Mouse (Mus musculus): ENCODE results near the gene Zdhhc14.

Gene Zdhhc14

DNA sequence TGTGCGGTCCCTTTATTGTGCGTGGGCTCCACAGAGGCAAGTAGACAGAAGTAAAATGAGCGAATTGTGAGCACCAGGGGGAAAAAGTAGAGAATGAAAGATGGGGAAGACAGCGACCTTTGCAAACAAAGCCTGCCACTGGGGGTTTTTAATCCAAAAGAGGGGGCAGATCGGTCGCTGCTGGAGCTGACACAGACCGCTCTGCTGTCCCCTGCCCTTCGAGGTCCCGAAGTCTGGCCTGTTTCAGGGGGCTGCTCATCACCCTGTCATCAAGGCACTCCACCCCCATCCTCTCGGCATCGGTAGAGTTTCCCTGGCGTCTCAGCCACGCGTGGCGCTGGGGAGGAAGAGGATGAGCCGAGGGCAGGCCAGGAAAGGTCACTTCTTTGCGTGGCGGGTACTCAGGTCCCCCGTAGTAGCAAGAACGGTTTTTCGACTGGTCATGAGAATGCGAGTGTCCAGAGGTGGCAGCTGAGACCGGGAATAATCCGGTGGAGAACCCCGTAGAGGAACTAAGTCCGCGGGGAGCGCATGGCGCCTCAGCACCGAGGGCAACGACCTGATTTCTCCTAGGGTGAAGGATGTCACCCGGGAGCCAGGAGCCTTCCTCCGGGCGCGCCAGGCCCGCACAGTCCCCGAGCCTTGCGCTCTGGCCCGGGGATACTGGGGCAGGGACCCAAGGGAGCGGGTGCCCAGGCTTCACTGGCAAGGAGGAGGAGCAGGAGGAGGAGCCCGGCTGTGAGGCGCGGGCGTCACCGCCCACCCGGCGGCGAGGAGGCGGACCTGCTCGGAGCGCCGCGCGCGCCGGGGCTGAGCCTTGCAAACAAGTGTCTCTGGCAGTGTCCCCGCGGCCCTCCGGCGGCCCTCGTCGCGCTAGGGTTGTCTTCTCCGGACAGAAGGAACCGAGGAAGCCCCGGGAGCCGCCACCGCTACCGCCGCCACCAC, at the start of gene Zdhhc14:
Gene Zdhhc14 (plus strand): TSS at position 757 of the 945 bp plus-strand sequence.
- under 1% methylated on average over 67 of the region's 70 CpGs for WGBS

DNA sequence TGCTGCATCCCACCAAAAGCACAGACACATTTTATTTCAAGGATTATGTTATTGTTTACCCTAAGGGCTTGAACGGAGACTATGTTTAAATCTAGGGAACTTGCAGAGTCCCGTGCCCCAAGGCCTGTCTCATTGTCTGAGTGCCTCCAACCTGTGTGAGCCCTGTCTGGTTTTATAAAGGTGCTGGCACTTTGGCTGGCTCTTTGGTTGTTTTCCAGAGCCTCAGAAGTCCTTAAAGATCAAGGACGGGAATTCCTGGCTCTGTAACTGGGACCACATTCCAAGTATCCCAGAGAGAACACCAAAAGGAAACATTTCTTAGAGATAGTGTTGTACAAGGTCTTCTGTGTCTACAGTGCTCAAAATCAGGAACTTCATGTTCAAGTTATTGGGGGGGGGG, 49.1 kb upstream of the Zdhhc14 start:
- 67% methylated on average over 3 of the region's 3 CpGs for WGBS

DNA sequence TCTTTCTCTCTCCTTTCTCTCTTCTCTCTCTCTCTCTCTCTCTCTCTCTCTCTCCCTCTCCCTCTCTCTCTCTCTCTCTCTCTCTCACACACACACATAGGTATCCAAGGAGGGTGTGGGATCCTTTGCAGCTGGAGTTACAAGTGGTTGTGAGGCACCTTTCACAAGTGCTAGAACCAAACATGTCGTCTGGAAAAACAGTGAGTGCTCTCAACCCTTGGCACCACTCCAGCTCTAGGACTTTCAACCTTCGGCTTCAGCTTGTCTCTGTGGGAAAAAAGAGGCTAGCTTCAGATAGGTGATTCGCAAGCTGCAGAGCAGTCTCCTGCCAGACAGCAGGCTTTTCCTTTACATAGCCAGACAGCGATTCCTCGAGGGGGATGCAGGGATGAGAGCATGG, 48.6 kb upstream of the Zdhhc14 start:
- WGBS: 40% methylated on average over 5 of the region's 5 CpGs

DNA sequence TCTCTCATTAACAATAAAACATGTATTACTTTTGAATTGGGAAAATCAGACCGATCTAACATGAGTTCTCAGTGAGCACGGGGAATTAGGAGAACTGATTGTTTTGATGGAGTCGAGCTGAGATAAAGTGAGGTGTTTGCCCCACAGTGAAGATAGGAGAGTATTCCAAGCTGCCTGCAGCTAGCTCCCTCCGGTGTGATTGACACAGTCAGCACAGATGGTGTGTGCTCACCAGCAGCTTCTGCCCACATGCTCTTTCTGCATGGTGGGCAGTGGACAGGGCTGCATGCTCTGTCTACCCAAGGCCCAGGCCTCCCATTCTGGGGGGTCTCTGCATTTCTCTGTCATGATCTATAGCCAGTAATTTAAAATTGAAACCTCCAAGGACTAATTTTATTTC, 38.7 kb upstream of the Zdhhc14 start:
- 57% methylated on average over 4 of the region's 4 CpGs for whole genome bisulfite sequencing

DNA sequence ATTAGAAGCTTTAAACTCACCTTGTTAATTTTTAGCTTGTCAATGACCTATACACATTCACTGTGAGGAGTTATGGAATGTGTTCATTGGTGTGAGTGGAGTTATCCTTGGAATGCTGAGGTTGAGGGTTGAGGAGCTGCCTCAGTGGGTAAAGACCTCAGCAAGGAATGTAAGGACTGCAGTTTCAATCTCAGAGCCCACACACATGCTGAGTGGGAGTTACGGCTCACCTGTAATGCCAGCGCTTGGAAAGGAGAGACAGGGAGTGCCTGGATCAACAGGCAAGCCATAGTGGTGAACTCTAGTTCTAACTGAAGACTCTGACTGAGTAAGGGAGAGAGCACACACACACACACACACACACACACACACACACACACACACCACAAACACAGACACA, 28.4 kb upstream of the Zdhhc14 start:
- 83% methylated on average over 2 of the region's 2 CpGs for WGBS

DNA sequence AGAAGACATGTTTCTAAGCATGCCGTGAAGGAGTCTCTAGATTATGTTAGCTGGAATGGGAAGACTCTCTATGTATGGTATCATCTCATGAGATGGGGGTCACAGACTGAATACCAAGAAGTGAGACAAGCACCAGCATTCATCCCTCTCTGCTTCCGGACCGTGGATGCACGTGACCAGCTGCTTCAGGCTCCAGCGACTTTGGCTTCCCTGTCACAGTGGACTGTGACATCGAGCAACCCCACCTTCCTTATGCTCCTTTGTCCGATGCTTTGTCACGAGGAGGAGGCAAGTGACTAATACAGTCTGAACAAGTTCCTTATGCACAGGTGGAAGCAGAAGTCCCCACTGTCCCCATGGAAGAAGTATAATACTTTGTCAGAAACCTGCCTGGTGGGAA, 25.6 kb upstream of the Zdhhc14 start:
- WGBS: 78% methylated on average over 8 of the region's 8 CpGs

DNA sequence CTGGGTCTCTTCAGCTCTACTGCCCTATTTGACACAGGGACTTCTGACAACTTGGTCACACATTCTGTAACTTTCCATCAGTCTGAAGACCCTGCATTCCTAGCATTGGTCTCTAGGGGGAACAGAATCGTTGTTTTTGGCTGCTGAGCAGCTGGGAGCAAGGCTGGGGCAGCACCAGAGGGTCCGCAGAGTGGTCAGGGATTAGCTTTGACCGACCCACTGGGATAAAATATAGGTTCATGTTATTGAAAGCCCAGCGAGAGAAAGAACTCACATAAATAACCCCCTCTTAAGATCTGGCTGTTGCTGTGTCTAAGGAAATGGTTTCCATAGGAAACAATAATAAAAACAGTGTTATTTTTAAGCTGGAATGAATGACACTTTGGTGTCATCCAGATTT, 25.2 kb upstream of the Zdhhc14 start:
- 47% methylated on average over 4 of the region's 4 CpGs for WGBS

DNA sequence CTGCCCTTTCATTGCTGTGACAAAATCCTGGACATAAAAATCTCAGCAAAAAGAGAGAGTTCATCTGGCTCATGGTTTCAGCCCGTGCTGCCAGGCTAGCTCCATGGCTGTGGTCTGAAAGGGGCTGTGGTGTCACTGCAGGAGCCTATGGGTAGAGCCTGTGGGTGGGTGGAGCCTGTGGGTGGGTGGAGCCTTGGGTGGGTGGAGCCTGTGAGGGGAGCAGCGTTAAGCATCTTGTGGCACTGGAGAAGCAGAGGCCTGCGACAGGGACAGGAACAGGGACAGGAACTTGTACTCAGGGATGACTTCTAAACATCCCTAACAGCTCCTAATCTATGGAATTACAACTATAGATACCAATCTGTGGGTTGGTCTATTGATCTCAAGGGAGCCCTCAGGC, 20.1 kb upstream of the Zdhhc14 start:
- WGBS: 66% methylated on average over 3 of the region's 3 CpGs

DNA sequence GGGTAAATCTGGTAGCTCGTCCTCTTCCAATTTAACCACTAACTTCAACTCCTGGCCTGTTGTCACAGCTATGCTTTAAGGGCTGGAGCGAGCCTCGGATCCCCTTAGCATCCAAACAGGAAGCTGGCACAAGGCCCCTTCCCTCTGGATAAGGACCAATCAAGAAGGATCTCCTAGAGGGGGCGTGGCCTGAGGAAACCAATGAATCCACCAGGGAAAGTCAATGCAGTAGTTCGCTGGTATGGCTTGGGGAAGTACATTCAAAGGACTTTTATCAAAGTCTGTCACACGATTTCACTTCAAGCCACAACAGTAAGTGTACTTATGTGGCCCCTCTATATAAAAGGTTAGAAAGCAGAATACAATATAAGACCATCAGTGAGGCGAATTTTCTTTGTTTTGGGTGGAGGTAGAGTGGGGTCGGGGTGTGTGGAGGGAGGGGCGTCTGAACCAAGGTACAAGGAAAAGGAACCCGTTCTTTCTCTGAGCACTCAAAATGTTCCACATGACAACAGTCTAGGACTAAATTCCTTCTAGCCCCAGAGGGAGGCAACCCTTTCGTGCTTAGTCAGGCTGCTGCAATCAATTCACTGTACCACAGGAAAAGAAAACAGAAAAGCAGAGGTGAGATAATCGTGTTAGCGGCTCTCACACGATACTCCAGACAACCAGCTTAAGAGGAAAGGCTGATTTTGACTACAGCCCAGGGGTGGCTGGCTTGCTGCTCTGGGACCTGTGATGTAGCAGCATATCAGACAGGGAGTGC, 16.2 kb upstream of the Zdhhc14 start:
- WGBS: 73% methylated on average over 14 of the region's 14 CpGs

DNA sequence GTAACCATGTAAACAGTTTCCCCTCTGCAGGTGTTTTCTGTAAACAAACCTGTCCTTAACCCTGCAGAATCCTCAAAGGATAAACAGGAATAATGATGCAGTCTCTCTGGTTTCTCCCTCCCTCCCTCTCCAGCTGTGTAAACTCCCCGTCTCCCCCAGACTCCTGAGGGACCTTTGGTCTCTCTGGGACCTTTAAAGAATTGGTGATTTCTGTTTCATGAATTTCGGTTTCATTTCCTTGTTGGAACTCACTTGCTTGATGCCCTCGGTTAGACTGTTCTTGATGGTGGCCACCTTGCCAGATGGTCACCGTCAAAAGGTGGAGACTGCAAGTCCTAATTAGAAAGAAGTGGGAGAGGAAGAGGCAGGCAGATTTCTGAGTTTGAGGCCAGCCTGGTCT, 8.9 kb upstream of the Zdhhc14 start:
- WGBS: 74% methylated on average over 4 of the region's 4 CpGs

DNA sequence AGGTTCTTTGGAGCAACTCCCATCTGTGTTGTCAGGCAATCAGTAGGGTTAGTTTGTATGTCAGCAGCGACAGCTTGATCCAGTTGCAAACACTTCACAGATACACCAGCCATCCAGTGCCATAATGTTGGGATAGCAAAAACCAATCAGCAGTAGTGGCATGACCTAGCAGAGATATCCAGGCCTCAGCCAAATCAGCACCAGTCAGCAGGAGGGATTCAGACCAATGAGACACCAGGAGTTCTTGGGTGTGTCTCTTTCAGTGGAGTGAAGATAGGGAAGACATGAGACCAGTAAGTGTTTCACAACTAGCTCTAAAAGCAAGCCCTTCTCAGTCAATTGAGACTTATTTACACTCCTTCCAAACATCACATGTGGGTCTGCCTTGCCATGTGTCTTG, 7.7 kb upstream of the Zdhhc14 start:
- 98% methylated on average over 1 of the region's 1 CpGs for WGBS

DNA sequence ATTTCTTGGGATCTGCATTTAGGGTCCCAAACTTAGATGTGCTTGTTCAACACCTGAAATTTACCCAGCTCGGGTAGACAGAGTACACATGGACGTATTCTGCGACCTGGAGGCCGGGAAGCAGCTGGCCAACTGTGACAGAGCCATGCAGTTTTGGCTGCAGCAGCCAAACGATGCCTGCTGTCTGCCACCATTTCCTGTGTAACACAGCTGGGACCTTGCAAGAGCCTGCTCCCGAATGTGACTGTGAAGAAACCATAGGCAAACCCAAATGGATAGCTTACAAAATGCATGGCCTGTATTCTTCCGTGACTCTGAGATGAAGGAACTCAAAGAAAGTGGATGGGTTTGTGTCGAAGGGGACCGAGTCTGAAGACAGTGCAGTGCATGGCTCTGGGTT, 4.2 kb upstream of the Zdhhc14 start:
- WGBS: 70% methylated on average over 9 of the region's 9 CpGs

DNA sequence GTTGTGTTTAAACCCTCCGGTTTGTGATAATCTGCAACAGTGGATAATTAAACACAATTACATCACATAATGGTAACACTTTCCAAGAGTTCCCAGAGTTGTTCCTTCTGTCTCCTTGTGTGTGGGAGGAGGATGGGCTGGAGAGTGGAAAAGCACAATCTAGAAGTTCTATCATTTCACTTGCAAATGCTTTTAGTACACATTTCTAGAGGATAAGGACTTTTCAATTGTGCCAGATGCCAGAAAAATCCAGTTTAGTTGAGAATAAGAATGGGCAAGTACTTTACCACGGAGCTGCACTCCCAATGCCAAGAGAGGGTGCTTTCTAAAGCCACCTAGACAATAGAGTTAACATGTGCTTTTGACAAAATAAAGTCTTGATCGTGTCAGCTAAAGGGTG, 2.0 kb upstream of the Zdhhc14 start:
- WGBS: 46% methylated on average over 3 of the region's 3 CpGs

DNA sequence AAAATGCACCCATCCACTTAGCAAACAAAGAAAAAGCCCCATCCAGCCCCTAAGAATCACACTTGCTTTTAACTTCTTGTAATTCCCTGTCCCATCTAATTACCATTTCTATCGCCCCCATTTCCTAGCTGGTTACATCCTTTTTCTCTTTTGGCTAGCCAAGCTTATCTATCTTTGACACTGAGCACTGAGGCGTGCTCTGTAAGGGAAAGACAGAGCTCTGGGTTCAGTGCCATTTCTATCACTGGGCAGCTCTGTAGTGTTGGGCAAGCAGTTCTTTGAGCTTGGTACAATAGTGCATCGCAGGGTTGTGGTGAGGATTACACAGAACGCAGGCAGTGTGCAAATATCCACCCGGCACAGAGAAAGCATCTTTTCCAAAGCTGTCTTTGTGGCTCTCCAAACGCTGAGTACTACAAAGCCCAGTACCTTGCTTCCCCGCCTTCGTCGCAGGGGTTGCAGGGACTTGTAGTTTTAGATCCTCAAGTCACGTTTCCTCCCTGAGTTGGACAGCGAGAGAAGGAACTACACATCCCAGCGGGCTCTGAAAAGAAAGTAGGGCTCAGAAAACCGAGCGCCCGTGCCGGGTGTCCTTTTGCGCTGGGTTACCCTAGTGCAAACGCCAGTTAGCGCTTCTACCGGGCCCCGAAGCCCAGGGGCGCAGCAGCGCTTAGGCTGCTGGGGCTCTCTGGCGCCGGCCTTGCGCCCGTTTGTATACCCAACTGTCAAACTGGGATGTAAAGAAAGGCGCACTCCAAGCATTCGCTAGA, 1.1 kb upstream of the Zdhhc14 start:
- under 1% methylated on average over 29 of the region's 29 CpGs for WGBS

DNA sequence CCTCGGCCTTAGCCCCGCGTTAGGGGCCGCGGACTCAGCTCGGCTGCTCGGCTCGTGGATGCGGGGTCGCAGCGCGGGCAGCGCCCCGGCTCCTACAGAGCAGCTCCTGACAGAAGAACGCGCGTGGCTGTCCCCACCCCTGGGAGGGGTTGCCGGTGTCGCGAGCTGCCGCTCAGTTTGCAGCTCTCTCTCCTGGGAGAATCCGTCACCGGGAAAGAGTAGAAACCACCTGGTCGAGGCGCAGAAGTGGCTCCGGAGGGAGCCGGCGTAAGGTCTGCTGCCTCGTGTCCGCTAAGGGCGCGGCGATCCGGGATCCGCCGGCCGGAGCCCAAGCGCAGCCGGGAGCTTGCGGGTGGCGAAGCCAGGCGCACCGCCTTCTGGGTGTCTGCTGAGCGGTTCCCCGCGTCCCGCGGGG, 396 bp downstream of the Zdhhc14 start:
- under 1% methylated on average over 48 of the region's 48 CpGs for WGBS

DNA sequence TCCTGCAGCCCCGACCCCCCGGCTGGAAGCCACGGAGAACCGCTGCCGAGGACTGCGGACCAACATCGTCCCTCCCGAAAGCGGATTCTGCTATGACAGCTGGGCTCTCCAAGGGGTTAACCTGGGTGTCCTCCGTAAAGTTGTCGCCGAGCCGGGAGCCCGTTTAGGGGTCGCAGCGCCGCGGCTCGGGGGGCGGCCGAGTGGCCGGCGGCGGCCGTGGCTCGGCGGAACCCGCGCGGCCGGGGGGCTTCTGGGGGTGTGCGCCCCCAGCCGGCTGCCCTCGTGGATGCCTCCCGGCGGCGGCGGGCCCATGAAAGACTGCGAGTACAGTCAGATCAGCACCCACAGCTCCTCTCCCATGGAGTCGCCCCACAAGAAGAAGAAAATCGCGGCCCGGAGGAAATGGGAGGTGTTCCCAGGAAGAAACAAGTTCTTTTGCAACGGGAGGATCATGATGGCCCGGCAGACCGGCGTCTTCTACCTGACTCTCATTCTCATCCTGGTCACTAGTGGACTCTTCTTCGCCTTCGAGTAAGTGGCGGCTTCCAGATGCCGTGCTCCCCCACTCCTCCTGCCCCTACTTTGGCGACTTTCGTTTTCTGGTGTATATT, 909 bp downstream of the Zdhhc14 start:
- 1% methylated on average over 51 of the region's 53 CpGs for WGBS

DNA sequence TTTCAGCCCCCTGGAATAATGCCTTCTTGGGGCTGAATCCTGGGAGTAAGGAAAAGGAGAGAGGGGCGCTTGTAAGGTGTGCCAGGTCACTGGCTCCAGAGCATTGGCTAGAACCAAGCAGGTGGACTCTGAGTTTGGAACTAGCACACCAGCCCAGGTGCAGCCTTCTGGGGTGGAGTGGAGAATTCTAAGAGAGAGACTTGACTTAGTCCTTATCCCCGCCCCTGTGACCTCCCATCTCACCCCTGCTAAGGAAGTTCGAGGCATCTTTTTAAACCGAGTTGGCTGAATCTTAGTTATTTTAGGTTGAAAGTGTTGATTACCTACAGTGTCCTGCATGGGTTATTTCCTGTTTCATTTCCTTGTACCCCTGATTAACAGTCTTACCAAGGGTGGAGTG, 1.5 kb downstream of the Zdhhc14 start:
- 21% methylated on average over 4 of the region's 4 CpGs for WGBS

DNA sequence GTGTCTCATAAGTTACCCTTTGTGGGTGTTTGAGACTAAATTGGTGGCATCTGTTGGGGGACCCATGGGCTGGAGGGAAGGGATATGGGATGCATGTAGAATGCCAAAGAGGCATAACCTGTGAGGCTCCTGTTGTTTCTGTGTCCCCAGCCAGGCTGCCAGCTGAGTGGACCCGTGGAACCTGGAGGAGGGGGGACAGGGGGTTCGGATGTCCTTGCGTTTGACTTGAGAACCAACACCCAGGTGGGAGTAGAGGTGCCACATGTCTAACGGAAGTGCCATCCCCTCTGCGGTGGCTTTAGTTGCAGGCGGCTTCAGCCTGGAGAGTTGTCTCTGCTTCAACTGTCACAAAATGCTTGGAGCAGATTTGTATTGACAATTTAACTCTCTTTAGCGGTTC, 2.5 kb downstream of the Zdhhc14 start:
- WGBS: 57% methylated on average over 7 of the region's 7 CpGs

DNA sequence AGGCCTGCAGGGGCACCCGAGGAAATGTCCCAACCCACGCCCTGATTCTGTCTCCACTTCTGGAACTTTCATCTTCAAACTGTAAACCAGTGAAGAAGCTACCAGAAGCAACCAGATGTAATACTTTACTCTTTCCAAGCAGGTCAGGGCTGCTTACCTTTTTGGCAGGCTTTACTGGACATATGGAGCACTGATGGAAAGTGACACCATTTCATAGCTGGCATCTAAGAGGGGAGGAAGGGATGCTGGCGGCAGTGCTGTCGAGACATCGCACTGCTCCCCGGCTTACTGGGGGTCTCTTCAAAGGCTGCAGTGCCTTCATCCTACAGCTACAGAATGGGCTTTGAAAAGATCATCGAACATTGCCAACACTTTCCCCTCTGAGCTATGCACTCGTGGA, 5.3 kb downstream of the Zdhhc14 start:
- 53% methylated on average over 8 of the region's 8 CpGs for WGBS

DNA sequence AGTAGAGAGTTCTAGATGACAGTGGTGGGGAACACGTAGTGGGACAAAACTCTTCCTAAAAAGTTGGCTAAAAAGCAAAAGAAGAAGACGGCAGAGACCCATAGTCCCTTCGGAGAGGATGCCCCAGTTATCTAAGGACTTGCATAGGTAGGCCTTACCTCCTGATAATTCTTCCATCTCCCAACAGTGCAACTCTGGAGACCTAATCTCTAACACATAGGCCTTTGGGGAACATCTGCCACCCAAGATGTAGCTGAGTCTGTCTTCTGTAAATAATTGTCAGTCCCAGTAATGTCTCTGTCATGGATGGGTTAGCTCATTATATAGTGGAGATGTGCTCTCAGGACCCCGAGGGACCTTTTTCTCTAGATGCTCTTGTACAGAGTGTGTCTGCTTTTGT, 6.6 kb downstream of the Zdhhc14 start:
- WGBS: 92% methylated on average over 4 of the region's 4 CpGs

DNA sequence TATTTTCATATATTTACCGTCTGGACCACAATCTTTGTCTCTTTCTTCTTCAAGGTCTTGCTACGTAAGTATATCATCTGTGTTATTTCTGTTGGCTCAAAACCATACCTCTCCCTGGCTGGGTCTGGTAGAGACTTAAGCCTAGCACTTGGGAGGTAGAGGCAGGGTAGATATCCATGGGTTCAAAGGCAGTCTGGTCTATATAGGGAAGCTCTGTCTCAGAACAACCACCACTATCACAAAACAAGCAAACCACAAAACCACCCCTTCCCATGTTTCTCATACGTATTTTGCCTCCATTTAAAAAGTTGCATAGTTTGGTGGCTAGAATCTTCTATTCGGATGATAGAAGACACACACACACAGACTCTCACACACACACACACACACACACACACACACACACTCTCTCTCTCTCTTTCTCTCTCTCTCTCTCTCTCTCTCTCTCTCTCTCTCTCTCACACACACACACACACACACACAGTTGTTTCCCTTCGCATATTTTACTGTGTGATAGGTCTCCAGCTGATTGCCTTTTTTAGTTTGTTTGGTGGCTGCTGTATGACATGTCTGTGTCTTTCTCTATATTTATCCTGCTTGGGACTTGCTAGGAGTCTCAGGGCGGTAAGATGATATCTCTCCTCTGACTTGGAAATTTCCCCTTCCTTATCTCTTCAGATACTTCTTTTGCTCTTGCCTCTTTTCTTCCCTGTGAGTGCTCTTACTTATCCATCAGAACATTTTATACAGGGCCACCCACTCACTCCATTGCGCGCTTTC, 11.8 kb downstream of the Zdhhc14 start:
- 81% methylated on average over 8 of the region's 8 CpGs for whole genome bisulfite sequencing
